In the genomic region with DNA sequence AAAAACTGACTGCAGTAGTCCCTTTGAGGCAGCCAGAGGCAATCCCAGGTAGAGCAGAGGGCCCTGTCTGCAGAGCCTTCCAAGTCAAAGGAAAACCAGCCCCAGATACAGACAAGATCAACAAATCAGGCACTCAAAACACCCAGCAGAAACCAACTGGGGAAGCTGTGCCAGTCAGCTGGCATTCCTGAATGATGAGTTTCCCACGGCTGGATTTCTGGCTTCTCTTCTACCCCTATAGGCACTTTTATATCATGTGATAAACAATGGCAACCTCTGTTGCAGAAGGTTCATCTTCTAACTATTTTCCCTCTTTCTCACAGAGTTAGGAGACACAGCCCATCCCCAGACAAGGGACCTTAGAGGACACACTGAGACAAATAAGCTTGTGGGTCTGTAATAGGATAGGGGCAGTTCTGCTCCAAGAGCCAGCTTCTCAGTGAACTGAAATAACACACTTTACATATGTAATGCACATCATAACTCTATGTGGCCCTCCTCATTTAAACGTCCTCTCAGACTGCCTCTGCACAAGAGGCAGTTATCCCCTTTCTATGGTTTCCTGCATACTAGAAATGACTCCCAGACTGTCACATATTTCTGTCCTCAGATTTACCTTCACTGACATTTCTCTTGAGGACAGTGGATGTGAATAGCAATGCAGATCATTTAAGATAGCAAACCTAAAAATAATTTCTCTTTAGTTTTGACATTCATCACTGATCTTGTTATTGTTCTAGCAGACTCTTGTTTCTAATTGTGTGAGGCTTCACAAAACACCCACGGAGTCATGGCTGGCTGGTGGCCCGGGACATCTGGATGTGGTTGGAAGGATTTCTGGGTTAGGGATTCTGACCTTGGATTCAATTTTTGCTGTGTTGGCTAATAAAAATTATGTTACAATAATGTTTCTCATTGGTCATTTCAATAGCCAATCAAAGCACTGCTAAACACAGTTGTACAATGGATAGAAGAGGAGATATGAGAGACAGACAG, we compare ENCODE assay signal across 15 mouse cellular contexts. TPM values are rescaled to one million over a fixed set of nuclear protein-coding genes. Genes with fewer than 3 reads are reported as not detected.
A peak's percentile ranks its signal among the peaks of the same experiment; 100 is the strongest.
DNase-seq lines count a peak whose midpoint lies in the region; ATAC-seq and TF ChIP-seq lines count a peak whose summit lies in the region.
"Had no signal": no experiment of that assay in that cellular context is flagged by ENCODE, and none has a peak within 500 bp of the region (broad histone marks: within the 10 kb centered on the region; RNA-seq: fewer than 3 reads in every experiment).

No protein-coding gene starts in this region.

- 31% methylated on average over 4 of the region's 4 CpGs for WGBS in kidney, postnatal 0 days
- 42% methylated on average over 4 of the region's 4 CpGs for WGBS in kidney, embryonic 15.5 days
- 43% methylated on average over 4 of the region's 4 CpGs for WGBS in embryonic facial prominence, embryonic 14.5 days
- 76% methylated on average over 4 of the region's 4 CpGs for WGBS in midbrain, embryonic 14.5 days
- WGBS in midbrain, embryonic 16.5 days = 75% methylated on average over 4 of the region's 4 CpGs

- no peak overlapping the region for H3K27ac ChIP-seq in kidney, postnatal 0 days
- H3K27ac ChIP-seq in kidney, embryonic 15.5 days = no peak overlapping the region
- H3K27ac ChIP-seq in embryonic facial prominence, embryonic 14.5 days (replicated peaks; ENCODE audit: low read depth, low read length) = peak overlapping the region; percentile 44; the same call in 1 of the 2 replicates
- H3K27ac ChIP-seq in midbrain, embryonic 14.5 days (replicated peaks; ENCODE audit: low read depth, low read length) = no peak overlapping the region
- no peak overlapping the region for H3K27ac ChIP-seq in midbrain, embryonic 16.5 days (ENCODE audit: low read length)
- H3K27ac ChIP-seq: forebrain, embryonic 13.5 days; liver, embryonic 15.5 days had no signal

- H3K4me3 ChIP-seq in kidney, postnatal 0 days (replicated peaks; ENCODE audit: low read depth, low read length) = no peak overlapping the region
- H3K4me3 ChIP-seq in kidney, embryonic 15.5 days (replicated peaks) = no peak overlapping the region
- no peak overlapping the region for H3K4me3 ChIP-seq in embryonic facial prominence, embryonic 14.5 days (ENCODE audit: low read depth, low read length)
- H3K4me3 ChIP-seq in midbrain, embryonic 14.5 days (replicated peaks; ENCODE audit: low read depth, low read length) = no peak overlapping the region
- H3K4me3 ChIP-seq in midbrain, embryonic 16.5 days (ENCODE audit: low read depth, low read length) = no peak overlapping the region
- H3K4me3 ChIP-seq: forebrain, embryonic 13.5 days; liver, embryonic 15.5 days had no signal

- ATAC-seq in kidney, postnatal 0 days (replicated peaks; ENCODE audit: low FRiP score, low read depth) = no peak
- no peak for ATAC-seq in kidney, embryonic 15.5 days (replicated peaks; ENCODE audit: low FRiP score)
- peak; percentile 57 for ATAC-seq in embryonic facial prominence, embryonic 14.5 days (ENCODE audit: low read depth)
- ATAC-seq in midbrain, embryonic 14.5 days (ENCODE audit: low FRiP score, low TSS enrichment) = no peak
- ATAC-seq in midbrain, embryonic 16.5 days = no peak
- ATAC-seq: forebrain, embryonic 13.5 days had no signal

- intact Hi-C loops in heart, postnatal 10 days (cut with DNase I) = loop anchor here (5.0 kb wide), 1 partner anchor 40 kb away; no protein-coding TSS in a partner anchor

- H3K4me1 ChIP-seq in kidney, postnatal 0 days (replicated peaks; ENCODE audit: insufficient read depth, low read length) = no peaks in the 10 kb centered on the region
- H3K4me1 ChIP-seq in kidney, embryonic 15.5 days = no peaks in the 10 kb centered on the region
- H3K4me1 ChIP-seq in embryonic facial prominence, embryonic 14.5 days (ENCODE audit: control insufficient read depth, insufficient read depth, low read length) = peaks cover 4% of the 10 kb centered on the region
- H3K4me1 ChIP-seq in midbrain, embryonic 14.5 days (ENCODE audit: control insufficient read depth, insufficient read depth, low read length) = no peaks in the 10 kb centered on the region
- H3K4me1 ChIP-seq in midbrain, embryonic 16.5 days (ENCODE audit: control insufficient read depth, insufficient read depth, low read length) = peaks cover 5% of the 10 kb centered on the region
- H3K4me1 ChIP-seq: forebrain, embryonic 13.5 days; liver, embryonic 15.5 days had no signal

- peak; percentile 12 for DNase-seq in kidney, postnatal 0 days (ENCODE audit: low spot score)
- peak; percentile 23 for DNase-seq in embryonic facial prominence, embryonic 14.5 days (ENCODE audit: low spot score)
- peak; percentile 73 to 77 for DNase-seq in heart, postnatal 10 days
- DNase-seq in lung, postnatal 36 days = peak; percentile 73
- DNase-seq in midbrain, embryonic 14.5 days = no peak
- DNase-seq in cerebellum, postnatal 14 days = no peak
- DNase-seq: cerebellum, adult 11 months had no signal

- H3K27me3 ChIP-seq in kidney, postnatal 0 days (ENCODE audit: insufficient read depth, low read length) = no peaks in the 10 kb centered on the region
- no peaks in the 10 kb centered on the region for H3K27me3 ChIP-seq in kidney, embryonic 15.5 days
- H3K27me3 ChIP-seq in embryonic facial prominence, embryonic 14.5 days (replicated peaks; ENCODE audit: control insufficient read depth, insufficient read depth, low read length) = no peaks in the 10 kb centered on the region
- H3K27me3 ChIP-seq in midbrain, embryonic 14.5 days (ENCODE audit: control insufficient read depth, insufficient read depth, low read length) = no peaks in the 10 kb centered on the region
- H3K27me3 ChIP-seq in midbrain, embryonic 16.5 days (ENCODE audit: control insufficient read depth, insufficient read depth, low read depth, low read length) = no peaks in the 10 kb centered on the region
- H3K27me3 ChIP-seq: forebrain, embryonic 13.5 days; liver, embryonic 15.5 days had no signal

- no peaks in the 10 kb centered on the region for H3K9me3 ChIP-seq in kidney, postnatal 0 days (replicated peaks; ENCODE audit: low read length)
- no peaks in the 10 kb centered on the region for H3K9me3 ChIP-seq in kidney, embryonic 15.5 days (replicated peaks)
- no peaks in the 10 kb centered on the region for H3K9me3 ChIP-seq in embryonic facial prominence, embryonic 14.5 days (ENCODE audit: control insufficient read depth, low read length)
- H3K9me3 ChIP-seq in midbrain, embryonic 14.5 days (ENCODE audit: control insufficient read depth, low read length) = no peaks in the 10 kb centered on the region
- H3K9me3 ChIP-seq in midbrain, embryonic 16.5 days (replicated peaks; ENCODE audit: control insufficient read depth, low read length, poor library complexity, severe bottlenecking) = no peaks in the 10 kb centered on the region
- H3K9me3 ChIP-seq: forebrain, embryonic 13.5 days; liver, embryonic 15.5 days had no signal

- H3K36me3 ChIP-seq in kidney, postnatal 0 days (ENCODE audit: insufficient read depth, low read length) = no peaks in the 10 kb centered on the region
- no peaks in the 10 kb centered on the region for H3K36me3 ChIP-seq in kidney, embryonic 15.5 days
- no peaks in the 10 kb centered on the region for H3K36me3 ChIP-seq in embryonic facial prominence, embryonic 14.5 days (ENCODE audit: control insufficient read depth, insufficient read depth, low read length)
- no peaks in the 10 kb centered on the region for H3K36me3 ChIP-seq in midbrain, embryonic 14.5 days (ENCODE audit: control insufficient read depth, insufficient read depth, low read length)
- H3K36me3 ChIP-seq in midbrain, embryonic 16.5 days (ENCODE audit: control insufficient read depth, insufficient read depth, low read length) = no peaks in the 10 kb centered on the region
- H3K36me3 ChIP-seq: liver, embryonic 15.5 days had no signal

- H3K4me2 ChIP-seq in kidney, postnatal 0 days (ENCODE audit: low read length) = no peak overlapping the region
- H3K4me2 ChIP-seq in kidney, embryonic 15.5 days = no peak overlapping the region
- H3K4me2 ChIP-seq in embryonic facial prominence, embryonic 14.5 days (ENCODE audit: low read depth, low read length) = no peak overlapping the region
- no peak overlapping the region for H3K4me2 ChIP-seq in midbrain, embryonic 14.5 days (ENCODE audit: low read length)
- H3K4me2 ChIP-seq in midbrain, embryonic 16.5 days (ENCODE audit: low read length) = no peak overlapping the region
- H3K4me2 ChIP-seq: forebrain, embryonic 13.5 days; liver, embryonic 15.5 days had no signal

- no peak for TF ChIP-seq CTCF in kidney, postnatal 0 days (IDR thresholded peaks at IDR 0.05; ENCODE audit: low read depth)

- no peak overlapping the region for H3K9ac ChIP-seq in kidney, postnatal 0 days (ENCODE audit: low read depth, low read length)
- no peak overlapping the region for H3K9ac ChIP-seq in kidney, embryonic 15.5 days
- H3K9ac ChIP-seq in embryonic facial prominence, embryonic 14.5 days (ENCODE audit: low read depth, low read length) = no peak overlapping the region
- no peak overlapping the region for H3K9ac ChIP-seq in midbrain, embryonic 14.5 days (replicated peaks; ENCODE audit: low read length)
- no peak overlapping the region for H3K9ac ChIP-seq in midbrain, embryonic 16.5 days (ENCODE audit: low read depth, low read length)
- H3K9ac ChIP-seq: forebrain, embryonic 13.5 days; liver, embryonic 15.5 days had no signal

RNA-seq across cellular contexts. Expression of gene Olfr455, which starts 5.1 kb away (rescaled TPM):
- polyA plus RNA-seq in kidney, postnatal 0 days (2015; fragmentation: Nextera tagmentation; extraction: Ambion mirVana) = not detected in 2 replicates
- not detected in 2 replicates for polyA plus RNA-seq in kidney, embryonic 15.5 days (2015; fragmentation: Nextera tagmentation; extraction: Ambion mirVana)
- not detected in 2 replicates for polyA plus RNA-seq in embryonic facial prominence, embryonic 14.5 days (2014; fragmentation: Nextera tagmentation; extraction: Ambion mirVana)
- not detected for total RNA-seq in heart, postnatal 10 days (2021)
- polyA plus RNA-seq in midbrain, embryonic 14.5 days (2014; fragmentation: Nextera tagmentation; extraction: Ambion mirVana) = not detected in 2 replicates
- not detected in 2 replicates for polyA plus RNA-seq in midbrain, embryonic 16.5 days (2015; fragmentation: Nextera tagmentation; extraction: Ambion mirVana)
- total RNA-seq: MEL had no signal
- polyA plus RNA-seq: forebrain, embryonic 13.5 days; large intestine, adult 2 months; liver, embryonic 15.5 days; neural tube, embryonic 14.5 days had no signal

RNA-seq across cellular contexts. Expression of gene Tcaf3, which starts 55.2 kb away (rescaled TPM):
- not detected in 2 replicates for polyA plus RNA-seq in kidney, postnatal 0 days (2015; fragmentation: Nextera tagmentation; extraction: Ambion mirVana)
- not detected in 2 replicates for polyA plus RNA-seq in kidney, embryonic 15.5 days (2015; fragmentation: Nextera tagmentation; extraction: Ambion mirVana)
- polyA plus RNA-seq in embryonic facial prominence, embryonic 14.5 days (2014; fragmentation: Nextera tagmentation; extraction: Ambion mirVana) = not detected in 2 replicates
- total RNA-seq in heart, postnatal 10 days (2021) = not detected
- polyA plus RNA-seq in midbrain, embryonic 14.5 days (2014; fragmentation: Nextera tagmentation; extraction: Ambion mirVana) = not detected in 2 replicates
- polyA plus RNA-seq in midbrain, embryonic 16.5 days (2015; fragmentation: Nextera tagmentation; extraction: Ambion mirVana) = not detected in 2 replicates
- total RNA-seq: MEL had no signal
- polyA plus RNA-seq: large intestine, adult 2 months; liver, embryonic 15.5 days; neural tube, embryonic 14.5 days; stomach, embryonic 16.5 days had no signal

RNA-seq across cellular contexts. Expression of gene Olfr456, which starts 55.3 kb away (rescaled TPM):
- polyA plus RNA-seq in kidney, postnatal 0 days (2015; fragmentation: Nextera tagmentation; extraction: Ambion mirVana) = not detected in 2 replicates
- not detected in 2 replicates for polyA plus RNA-seq in kidney, embryonic 15.5 days (2015; fragmentation: Nextera tagmentation; extraction: Ambion mirVana)
- polyA plus RNA-seq in embryonic facial prominence, embryonic 14.5 days (2014; fragmentation: Nextera tagmentation; extraction: Ambion mirVana) = 0.17 TPM in 1 of 2 replicates, not detected in the other
- not detected for total RNA-seq in heart, postnatal 10 days (2021)
- not detected in 2 replicates for polyA plus RNA-seq in midbrain, embryonic 14.5 days (2014; fragmentation: Nextera tagmentation; extraction: Ambion mirVana)
- not detected in 2 replicates for polyA plus RNA-seq in midbrain, embryonic 16.5 days (2015; fragmentation: Nextera tagmentation; extraction: Ambion mirVana)
- total RNA-seq: MEL had no signal
- polyA plus RNA-seq: forebrain, embryonic 13.5 days; large intestine, adult 2 months; liver, embryonic 15.5 days; neural tube, embryonic 14.5 days; stomach, embryonic 16.5 days had no signal

Comparison
In these comparisons a context has a peak if more than half of its experiments do, and no peak if none do; other contexts are left out.
1. DNase-seq: peak in kidney, postnatal 0 days (single experiment), embryonic facial prominence, embryonic 14.5 days (single experiment), heart, postnatal 10 days (2 of 2) and lung, postnatal 36 days (single experiment); none in midbrain, embryonic 14.5 days (single experiment) and cerebellum, postnatal 14 days (0 of 2).